Mouse (Mus musculus): Measurements from ENCODE around the gene Slc26a1. TPM values are rescaled to one million over a fixed set of nuclear protein-coding genes. Genes with fewer than 3 reads are reported as not detected.
"Not testable (repeated sequence)": the region's sequence is repeated elsewhere in the genome, so short reads cannot be mapped to it uniquely, and the experiment has no call there.

Slc26a1 gene
- polyA plus RNA-seq, 1 experiment from 2014 or later: 0.96 TPM

GRCm38 (mm10) chr5:108643674-108644073, 31.7 kb downstream of the Slc26a1 start:
- H3K36me3 ChIP-seq: peaks cover 71% of the 10 kb centered on the region
- no peak for ATAC-seq (ENCODE audit: insufficient number of reproducible peaks, low FRiP score, low TSS enrichment, low read depth)

GRCm38 (mm10) chr5:108636172-108636571, 39.2 kb downstream of the Slc26a1 start:
- no peak overlapping the region for H3K27ac ChIP-seq (replicated peaks)
- H3K36me3 ChIP-seq: 0 out of 2 replicates have a peak, but pooled peaks cover 14% of the 10 kb centered on the region
- ATAC-seq (ENCODE audit: insufficient number of reproducible peaks, low FRiP score, low TSS enrichment, low read depth): no peak
- WGBS: 69% methylated on average over 4 of the region's 4 CpGs
- no peak overlapping the region for H3K9ac ChIP-seq
- no peaks in the 10 kb centered on the region for H3K9me3 ChIP-seq (replicated peaks)
- no peaks in the 10 kb centered on the region for H3K4me1 ChIP-seq
- no peaks in the 10 kb centered on the region for H3K27me3 ChIP-seq
- no peak overlapping the region for H3K4me2 ChIP-seq (replicated peaks)
- H3K4me3 ChIP-seq (replicated peaks): no peak overlapping the region

More at GRCm38 (mm10) chr5:108643674-108644073, 31.7 kb downstream of the Slc26a1 start:
- Histone ChIP-seq H3K27me3 (no peaks in the 10 kb centered on the region), H3K4me1 (no peaks in the 10 kb centered on the region), H3K27ac (replicated peaks) (no peak overlapping the region), H3K4me3 (replicated peaks) (no peak overlapping the region), H3K9ac (no peak overlapping the region), H3K4me2 (replicated peaks) (no peak overlapping the region), H3K9me3 (replicated peaks) (no peaks in the 10 kb centered on the region)
- 73% methylated on average over 2 of the region's 2 CpGs for WGBS

GRCm38 (mm10) chr5:108634088-108634487, 41.3 kb downstream of the Slc26a1 start:
- H3K27ac ChIP-seq (replicated peaks); H3K9ac ChIP-seq; H3K36me3 ChIP-seq; H3K4me3 ChIP-seq (replicated peaks); H3K9me3 ChIP-seq (replicated peaks); H3K4me2 ChIP-seq (replicated peaks); H3K4me1 ChIP-seq; H3K27me3 ChIP-seq; ATAC-seq (ENCODE audit: insufficient number of reproducible peaks, low FRiP score, low TSS enrichment, low read depth): not testable (repeated sequence)
- WGBS: 73% methylated on average over 2 of the region's 3 CpGs

DNA sequence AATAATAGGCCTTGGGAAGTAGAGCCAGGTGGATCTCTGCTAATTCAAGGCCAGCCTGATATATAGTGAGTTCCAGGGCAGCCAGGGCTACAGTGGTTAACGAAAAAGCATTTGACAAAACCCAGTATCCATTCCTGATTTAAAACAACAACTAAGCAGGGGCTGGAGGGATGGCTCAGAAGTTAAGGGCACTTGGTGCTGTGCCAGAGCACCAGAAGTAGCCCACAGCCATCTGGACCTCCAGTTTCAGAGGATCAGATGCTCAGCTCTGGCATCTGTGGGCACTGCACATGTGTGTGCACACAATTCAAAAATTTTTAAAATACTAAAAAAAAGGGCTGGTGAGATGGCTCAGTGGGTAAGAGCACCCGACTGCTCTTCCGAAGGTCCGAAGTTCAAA, 41.7 kb downstream of the Slc26a1 start:
- 0 out of 2 replicates have a peak, but pooled peaks cover 7% of the 10 kb centered on the region for H3K36me3 ChIP-seq
- no peak for ATAC-seq (ENCODE audit: insufficient number of reproducible peaks, low FRiP score, low TSS enrichment, low read depth)
- no peak overlapping the region for H3K27ac ChIP-seq (replicated peaks)
- H3K4me1 ChIP-seq: peaks cover 11% of the 10 kb centered on the region
- no peaks in the 10 kb centered on the region for H3K9me3 ChIP-seq (replicated peaks)
- no peak overlapping the region for H3K4me3 ChIP-seq (replicated peaks)
- no peak overlapping the region for H3K4me2 ChIP-seq (replicated peaks)
- no peak overlapping the region for H3K9ac ChIP-seq
- no peaks in the 10 kb centered on the region for H3K27me3 ChIP-seq
- 92% methylated on average over 4 of the region's 4 CpGs for WGBS

DNA sequence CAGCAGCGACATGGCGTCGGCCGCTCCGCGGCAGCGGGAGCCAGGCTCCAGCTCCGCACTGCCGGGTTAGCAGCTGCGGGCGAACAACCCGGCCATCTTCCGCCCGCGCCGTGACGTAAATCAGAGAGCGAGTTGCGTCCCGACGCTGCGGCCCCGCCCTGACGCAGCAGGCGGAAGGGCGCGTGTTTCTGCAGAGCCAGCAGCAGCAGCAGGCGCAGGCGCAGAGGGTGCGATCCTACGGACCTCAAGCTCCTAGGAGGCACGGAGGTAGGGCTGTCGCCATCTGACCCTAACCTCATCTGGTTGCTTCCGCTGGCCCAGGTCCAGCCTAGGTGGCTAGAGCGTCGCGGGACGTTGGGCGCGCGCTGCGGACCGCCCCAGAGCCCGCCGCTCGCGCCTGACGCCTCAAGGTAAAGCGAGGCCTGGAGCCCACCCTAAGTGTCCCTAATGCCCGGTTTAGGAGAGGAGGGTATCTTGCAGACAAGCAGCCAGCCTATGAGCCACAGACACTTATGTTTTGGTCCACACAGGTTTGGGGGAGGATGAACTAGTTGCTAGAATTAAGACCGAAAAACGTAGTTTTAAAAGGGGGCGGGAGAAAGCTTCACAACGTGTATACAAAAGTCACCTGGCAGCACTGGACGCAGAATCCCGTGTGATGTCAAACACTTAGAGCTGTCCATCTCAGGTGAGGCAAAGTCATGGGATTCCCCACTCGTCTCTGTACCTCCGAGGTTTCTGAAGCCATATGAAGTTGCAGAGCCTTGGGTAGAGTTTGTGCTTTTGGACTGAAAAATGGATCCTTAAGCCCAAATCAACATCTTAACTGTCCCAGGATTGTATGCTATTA, 45.5 kb downstream of the Slc26a1 start, which contains the start of the genes Gak and Tmem175:
Gene Gak, minus strand, starts transcription at position 122 of the 850 bp plus-strand sequence.
Gene Tmem175, plus strand, starts transcription at position 137 of the 850 bp plus-strand sequence.
- ATAC-seq (ENCODE audit: insufficient number of reproducible peaks, low FRiP score, low TSS enrichment, low read depth): peak; percentile 96
- Histone ChIP-seq H3K4me3 (replicated peaks) (peak within 1 kb of the TSS; percentile 90), H3K9ac (peak within 1 kb of the TSS; percentile 91), H3K9me3 (replicated peaks) (no peaks in the 10 kb centered on the region), H3K4me2 (replicated peaks) (peak within 1 kb of the TSS; percentile 79), H3K4me1 (peaks cover 23% of the 10 kb centered on the region), H3K27me3 (no peaks in the 10 kb centered on the region), H3K27ac (replicated peaks) (peak within 1 kb of the TSS; percentile 89), H3K36me3 (no peaks in the 10 kb centered on the region)
- under 1% methylated on average over 58 of the region's 58 CpGs for WGBS

DNA sequence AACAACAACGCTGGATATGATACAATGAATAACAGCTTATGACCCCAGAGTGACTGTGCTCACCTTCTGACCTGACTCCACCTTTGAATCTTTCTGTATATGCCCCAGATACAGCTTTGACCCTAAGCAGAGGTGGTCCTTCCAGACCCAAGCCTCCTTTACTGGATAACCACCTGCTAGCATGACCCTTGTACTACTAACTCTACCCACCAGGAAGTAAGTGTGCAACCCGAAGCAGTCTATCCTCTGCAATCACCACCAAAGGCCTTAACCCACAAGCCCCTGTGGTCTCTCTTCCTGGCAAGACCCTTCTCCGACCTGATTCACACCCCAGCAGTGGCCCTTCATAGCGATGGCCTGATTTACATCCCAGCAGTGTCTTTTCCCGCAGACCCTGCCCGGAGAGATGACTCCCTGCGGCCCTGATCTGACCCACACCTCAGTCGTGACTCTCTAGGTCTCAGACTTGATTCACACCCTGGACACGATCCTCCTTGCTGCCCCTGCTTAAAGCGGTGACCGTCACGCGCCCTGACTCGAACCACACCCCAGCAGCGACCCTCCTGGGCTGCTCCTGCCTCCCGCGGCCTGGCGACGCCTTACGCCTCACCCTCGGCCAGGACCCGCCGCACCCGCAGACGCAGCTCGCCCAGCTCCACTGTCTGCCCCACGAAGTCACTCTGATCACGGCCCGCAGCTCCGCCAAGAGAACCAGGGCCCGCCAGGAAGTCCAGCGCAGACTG, 46.3 kb downstream of the Slc26a1 start:
- Histone ChIP-seq H3K27ac (replicated peaks) (peak overlapping the region; percentile 89), H3K4me2 (replicated peaks) (peak overlapping the region; percentile 79), H3K9me3 (replicated peaks) (no peaks in the 10 kb centered on the region), H3K9ac (peak overlapping the region; percentile 91), H3K4me1 (peaks cover 23% of the 10 kb centered on the region), H3K27me3 (no peaks in the 10 kb centered on the region), H3K4me3 (replicated peaks) (peak overlapping the region; percentile 90), H3K36me3 (peaks cover 7% of the 10 kb centered on the region)
- ATAC-seq (ENCODE audit: insufficient number of reproducible peaks, low FRiP score, low TSS enrichment, low read depth): peak; percentile 84
- WGBS: 2% methylated on average over 31 of the region's 32 CpGs

DNA sequence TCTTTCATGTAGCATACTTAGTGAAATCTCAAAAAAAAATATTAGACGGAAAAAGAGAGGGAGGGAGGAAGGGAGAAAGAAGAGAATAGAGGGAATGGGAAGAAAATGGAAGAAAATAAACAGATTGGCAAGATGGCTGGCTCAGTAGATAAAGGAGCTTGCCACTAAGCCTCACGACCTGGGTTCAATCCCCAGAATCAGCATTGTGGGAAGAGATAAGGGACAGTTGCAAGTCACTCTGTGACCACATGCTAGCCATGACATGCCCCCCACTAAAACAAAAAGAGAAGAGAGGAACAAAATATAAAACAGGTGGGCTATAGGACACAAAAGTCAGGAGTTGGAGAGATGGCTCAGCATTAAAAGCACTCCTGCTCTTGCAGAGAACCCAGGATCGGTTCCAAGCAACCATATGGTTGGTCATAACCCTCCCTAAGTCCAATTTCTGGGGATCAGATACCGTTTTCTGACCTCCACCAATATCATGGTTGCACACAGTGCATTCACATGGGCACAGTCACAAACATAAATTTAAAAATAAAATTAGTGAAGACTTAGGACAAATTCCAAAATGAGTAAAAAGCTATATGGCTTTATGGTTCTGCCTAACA, 49.2 kb downstream of the Slc26a1 start:
- peaks cover 32% of the 10 kb centered on the region for H3K36me3 ChIP-seq
- no peaks in the 10 kb centered on the region for H3K9me3 ChIP-seq (replicated peaks)
- peaks cover 23% of the 10 kb centered on the region for H3K4me1 ChIP-seq
- no peak overlapping the region for H3K27ac ChIP-seq (replicated peaks)
- 76% methylated on average over 4 of the region's 4 CpGs for WGBS
- no peak overlapping the region for H3K4me3 ChIP-seq (replicated peaks)
- H3K9ac ChIP-seq: no peak overlapping the region
- no peak for ATAC-seq (ENCODE audit: insufficient number of reproducible peaks, low FRiP score, low TSS enrichment, low read depth)
- H3K27me3 ChIP-seq: no peaks in the 10 kb centered on the region
- no peak overlapping the region for H3K4me2 ChIP-seq (replicated peaks)

- no peaks in the 10 kb centered on the region for H3K9me3 ChIP-seq (replicated peaks)
- peaks cover 55% of the 10 kb centered on the region for H3K36me3 ChIP-seq
- H3K4me3 ChIP-seq (replicated peaks): no peak overlapping the region
- H3K9ac ChIP-seq: no peak overlapping the region
- ATAC-seq (ENCODE audit: insufficient number of reproducible peaks, low FRiP score, low TSS enrichment, low read depth): no peak
- 71% methylated on average over 2 of the region's 2 CpGs for WGBS
- no peak overlapping the region for H3K27ac ChIP-seq (replicated peaks)
- H3K4me2 ChIP-seq (replicated peaks): no peak overlapping the region
- H3K27me3 ChIP-seq: no peaks in the 10 kb centered on the region
- H3K4me1 ChIP-seq: no peaks in the 10 kb centered on the region
Observed at GRCm38 (mm10) chr5:108621870-108622269, 53.5 kb downstream of the Slc26a1 start.

Other genes with a start within 250 kb of the Slc26a1 start
- 360 and 374 TPM in 2 replicates for gene Atp5k, start 241.1 kb downstream of the Slc26a1 start, polyA plus RNA-seq (2015; fragmentation: Nextera tagmentation; extraction: Ambion mirVana)
- gene Mfsd7a, start 226.7 kb downstream of the Slc26a1 start, polyA plus RNA-seq (2015; fragmentation: Nextera tagmentation; extraction: Ambion mirVana): 0.65 and 1.1 TPM in 2 replicates
- 19.5 and 20.9 TPM in 2 replicates for gene Pcgf3, start 214.3 kb downstream of the Slc26a1 start, polyA plus RNA-seq (2015; fragmentation: Nextera tagmentation; extraction: Ambion mirVana)
- gene Cplx1, start 125.5 kb downstream of the Slc26a1 start, polyA plus RNA-seq (2015; fragmentation: Nextera tagmentation; extraction: Ambion mirVana): 0.38 and 0.89 TPM in 2 replicates
- 47.9 and 56.4 TPM in 2 replicates for gene Gak, start 45.8 kb downstream of the Slc26a1 start, polyA plus RNA-seq (2015; fragmentation: Nextera tagmentation; extraction: Ambion mirVana)
- gene Tmem175, start 45.8 kb downstream of the Slc26a1 start, polyA plus RNA-seq (2015; fragmentation: Nextera tagmentation; extraction: Ambion mirVana): 27.4 and 29.4 TPM in 2 replicates
- gene Idua, start 15.2 kb downstream of the Slc26a1 start, polyA plus RNA-seq (2015; fragmentation: Nextera tagmentation; extraction: Ambion mirVana): 17.3 and 18.1 TPM in 2 replicates
- gene Dgkq, start 5.9 kb downstream of the Slc26a1 start, polyA plus RNA-seq (2015; fragmentation: Nextera tagmentation; extraction: Ambion mirVana): 14.6 and 17.4 TPM in 2 replicates
- gene Fgfrl1, start 16.8 kb upstream of the Slc26a1 start, polyA plus RNA-seq (2015; fragmentation: Nextera tagmentation; extraction: Ambion mirVana): 29.0 and 29.4 TPM in 2 replicates
- gene Rnf212, start 99.4 kb upstream of the Slc26a1 start, polyA plus RNA-seq (2015; fragmentation: Nextera tagmentation; extraction: Ambion mirVana): not detected in 2 replicates
- gene Tmed11, start 119.8 kb upstream of the Slc26a1 start, polyA plus RNA-seq (2015; fragmentation: Nextera tagmentation; extraction: Ambion mirVana): not detected in 2 replicates
- not detected in 2 replicates for gene Vmn2r8, start 133.3 kb upstream of the Slc26a1 start, polyA plus RNA-seq (2015; fragmentation: Nextera tagmentation; extraction: Ambion mirVana)
- 0.01 TPM in 1 of 2 replicates, not detected in the other for gene Vmn2r9, start 177.0 kb upstream of the Slc26a1 start, polyA plus RNA-seq (2015; fragmentation: Nextera tagmentation; extraction: Ambion mirVana)